Comparison of ENCODE assay signal across 16 mouse cellular contexts in the genomic region with DNA sequence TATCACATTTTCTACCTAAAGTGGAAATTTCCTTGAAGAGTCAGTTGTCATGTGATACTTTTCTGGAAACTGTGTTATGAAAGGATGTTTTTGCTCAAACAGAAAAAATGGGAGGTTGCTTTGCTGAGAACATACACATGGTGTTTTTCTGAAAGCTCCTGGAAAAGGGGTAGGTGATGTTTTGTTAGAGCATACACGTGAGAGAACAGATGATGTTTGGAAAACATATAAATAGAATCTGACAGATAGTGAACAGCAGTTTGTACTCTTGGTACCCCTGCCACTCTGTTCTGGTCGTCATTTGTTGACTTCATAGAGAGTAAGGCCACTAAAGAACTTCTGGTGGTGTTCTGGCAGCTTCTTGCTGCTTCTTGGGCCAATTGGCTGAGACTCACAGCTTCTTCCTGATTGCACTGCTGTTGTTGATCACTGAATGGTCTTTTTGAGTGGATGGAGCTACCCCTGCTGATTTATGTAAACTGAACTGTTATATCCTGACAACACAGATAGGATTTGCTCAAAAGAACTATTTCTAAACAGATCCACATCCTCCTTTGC. TPM values are rescaled to one million over a fixed set of nuclear protein-coding genes. Genes with fewer than 3 reads are reported as not detected.
A peak's percentile ranks its signal among the peaks of the same experiment; 100 is the strongest.
DNase-seq lines count a peak whose midpoint lies in the region; TF ChIP-seq lines count a peak whose summit lies in the region.
"Had no signal": no experiment of that assay in that cellular context is flagged by ENCODE, and none has a peak within 500 bp of the region (broad histone marks: within the 10 kb centered on the region; RNA-seq: fewer than 3 reads in every experiment).

No protein-coding gene starts in this region.

- TF ChIP-seq POLR2A in cerebellum, adult 2 months (IDR thresholded peaks at IDR 0.05; ENCODE audit: borderline replicate concordance, insufficient read depth, low read length), result no peak

- H3K27ac ChIP-seq in cerebellum, adult 2 months (ENCODE audit: insufficient read depth, low read length), result no peak overlapping the region
- H3K27ac ChIP-seq: embryonic facial prominence, embryonic 12.5 days; forebrain, embryonic 10.5 days; intestine, embryonic 15.5 days; lung, embryonic 15.5 days had no signal

- 6% methylated on average over 2 of the region's 2 CpGs for WGBS in cerebellum, adult 2 months

- H3K4me1 ChIP-seq in cerebellum, adult 2 months (ENCODE audit: control insufficient read depth, insufficient read depth, low read length), result no peaks in the 10 kb centered on the region
- H3K4me1 ChIP-seq: embryonic facial prominence, embryonic 12.5 days; intestine, embryonic 15.5 days had no signal

- DNase-seq in cerebellum, postnatal 10 days, result peak; percentile 7 to 26
- DNase-seq in cerebellum, adult 2 months, result no peak
- DNase-seq in layer of hippocampus, adult 9-11 months, result peak; percentile 21
- no peak for DNase-seq in layer of hippocampus, postnatal 10 days (ENCODE audit: low spot score in 2 of 2)
- DNase-seq in heart, adult 8-10 months (ENCODE audit: low spot score), result peak; percentile 67
- DNase-seq in lung, postnatal 10 days, result peak; percentile 59
- DNase-seq in cerebellum, adult 9-10 months, result no peak
- DNase-seq in spleen, adult 12 weeks (ENCODE audit: low spot score), result no peak
- DNase-seq: adrenal gland, postnatal 36 days; kidney, postnatal 10 days had no signal

- no peaks in the 10 kb centered on the region for H3K27me3 ChIP-seq in cerebellum, adult 2 months (ENCODE audit: control insufficient read depth, insufficient read depth, low read length)
- H3K27me3 ChIP-seq: embryonic facial prominence, embryonic 12.5 days; intestine, embryonic 15.5 days; lung, embryonic 15.5 days had no signal

- no peak overlapping the region for H3K4me3 ChIP-seq in cerebellum, adult 2 months (replicated peaks; ENCODE audit: insufficient read depth, low read depth, low read length)
- H3K4me3 ChIP-seq: embryonic facial prominence, embryonic 12.5 days; forebrain, embryonic 10.5 days; intestine, embryonic 15.5 days; lung, embryonic 15.5 days had no signal

- no peak for TF ChIP-seq CTCF in cerebellum, adult 2 months (IDR thresholded peaks at IDR 0.05; ENCODE audit: borderline replicate concordance, insufficient read depth, low read depth, low read length)

RNA-seq across cellular contexts. Expression of a gene that starts 2.6 kb away (rescaled TPM):
- 0.10 and 0.28 TPM in 2 replicates for polyA plus RNA-seq in cerebellum, adult 2 months (2012; rRNA removed)
- not detected for total RNA-seq in layer of hippocampus, postnatal 10 days (2021)
- total RNA-seq in heart, adult 8-10 months (2022), result 1 to 10 TPM; 4.9 to 6.9 (median 6.7) TPM

RNA-seq across cellular contexts. Expression of a gene that starts 17.7 kb away (rescaled TPM):
- polyA plus RNA-seq in cerebellum, adult 2 months (2012; rRNA removed), result 0.43 and 0.57 TPM in 2 replicates
- 1 to 10 TPM; 1.2 to 2.1 TPM for total RNA-seq in layer of hippocampus, postnatal 10 days (2021)
- 1 to 10 TPM; 2.4 to 5.9 (median 3.6) TPM for total RNA-seq in heart, adult 8-10 months (2022)
- total RNA-seq: ES-E14 had no signal

RNA-seq across cellular contexts. Expression of a gene that starts 48.2 kb away (rescaled TPM):
- not detected in 2 replicates for polyA plus RNA-seq in cerebellum, adult 2 months (2012; rRNA removed)
- 1 to 10 TPM; 1.1 to 1.4 TPM for total RNA-seq in layer of hippocampus, postnatal 10 days (2021)
- total RNA-seq in heart, adult 8-10 months (2022), result under 1 TPM in 2 of 4 experiments, not detected in 2; 0.40 to 0.57 TPM
- total RNA-seq: ES-E14 had no signal
- polyA plus RNA-seq: embryonic facial prominence, embryonic 12.5 days; forebrain, embryonic 10.5 days; midbrain, embryonic 11.5 days had no signal

Comparison
In these comparisons a context has a peak if more than half of its experiments do, and no peak if none do; other contexts are left out.
1. DNase-seq: peak in cerebellum, postnatal 10 days (2 of 2), layer of hippocampus, adult 9-11 months (single experiment), heart, adult 8-10 months (single experiment) and lung, postnatal 10 days (single experiment); none in cerebellum, adult 2 months (0 of 2), layer of hippocampus, postnatal 10 days (0 of 2), cerebellum, adult 9-10 months (single experiment) and spleen, adult 12 weeks (single experiment).
2. RNA of a gene that starts 2.6 kb away (total RNA-seq): 4.9 to 6.9 TPM in heart, adult 8-10 months; not detected in layer of hippocampus, postnatal 10 days; every median in the first group is over 4 times any median in the second.